Mouse (Mus musculus) limb, embryonic 12.5 days (tissue): ENCODE measurements around the gene Pam16. TPM values are rescaled to one million over a fixed set of nuclear protein-coding genes. Genes with fewer than 3 reads are reported as not detected.

ENCODE experiments used
- ATAC-seq: fragments of 200-750 bp; cut with Nextera tagmentation; 2 replicates; pipeline ENCODE4 v1.8.0; 2017; ENCODE audit warnings: low read depth, moderate TSS enrichment; ENCODE audit not compliant: insufficient number of reproducible peaks, insufficient read depth, low FRiP score, low TSS enrichment
- H3K27ac ChIP-seq: fragments of 300-500 bp; sonication (generic); 2 replicates; pipeline ENCODE4 v1.5.1; 2016; ENCODE audit warnings: mild to moderate bottlenecking, moderate library complexity
- H3K27me3 ChIP-seq: fragments of 300-500 bp; sonication (generic); 2 replicates; pipeline ENCODE4 v1.6.1; 2016; ENCODE audit warnings: mild to moderate bottlenecking, moderate library complexity
- H3K36me3 ChIP-seq: fragments of 300-500 bp; sonication (generic); 2 replicates; pipeline ENCODE4 v1.6.1; 2016; ENCODE audit warnings: mild to moderate bottlenecking, moderate library complexity
- H3K4me1 ChIP-seq: fragments of 300-500 bp; sonication (generic); replicated peaks from 2 replicates; pipeline ENCODE4 v1.6.1; 2016
- H3K4me2 ChIP-seq: fragments of 300-500 bp; sonication (generic); 2 replicates; pipeline ENCODE4 v1.6.1; 2016; ENCODE audit warnings: mild to moderate bottlenecking, moderate library complexity
- H3K4me3 ChIP-seq: fragments of 300-500 bp; sonication (generic); replicated peaks from 2 replicates; pipeline ENCODE4 v1.5.1; 2016; ENCODE audit warnings: mild to moderate bottlenecking
- H3K9ac ChIP-seq: fragments of 300-500 bp; sonication (generic); replicated peaks from 2 replicates; pipeline ENCODE4 v1.6.1; 2016; ENCODE audit warnings: mild to moderate bottlenecking, moderate library complexity
- H3K9me3 ChIP-seq: fragments of 300-500 bp; sonication (generic); 2 replicates; pipeline ENCODE4 v1.6.1; 2016; ENCODE audit warnings: mild to moderate bottlenecking, moderate library complexity
- WGBS: fragments of 180-500 bp; shearing (Covaris S2); methylation state at CpG from one replicate; pipeline ENCODE4 v1.1.7; 2016; 5-methylcytosine and 5-hydroxymethylcytosine counted together
- polyA plus RNA-seq: library from polyadenylated mRNA; unstranded; fragments of >200 nt; fragmentation: Nextera tagmentation; extraction: Ambion mirVana; gene quantifications from 2 replicates; pipeline ENCODE4 v1.2.1, GENCODE M21; 2016

Gene Pam16
- polyA plus RNA-seq, 1 experiment from 2014 or later = 111 TPM

DNA sequence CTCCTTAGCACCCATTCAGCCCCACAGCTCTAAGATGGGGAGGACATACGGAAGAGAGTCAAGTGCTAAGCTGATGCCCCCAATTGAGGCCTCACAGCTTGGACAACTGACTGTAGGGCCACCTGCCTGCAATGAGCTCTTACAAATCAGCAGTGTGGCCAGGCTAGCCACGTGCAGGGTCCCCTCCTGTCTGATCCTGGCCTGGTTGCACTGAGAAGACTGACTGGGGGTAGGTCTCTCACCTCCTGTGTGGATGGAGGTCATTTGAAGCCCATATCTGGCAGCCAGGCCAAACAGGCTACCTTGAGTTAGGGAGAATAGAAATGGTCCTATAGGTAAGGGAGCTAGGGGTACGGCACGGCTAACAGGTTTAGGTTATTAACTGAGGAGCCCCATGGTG lies 21.1 kb upstream of the Pam16 start:
- H3K4me2 ChIP-seq = no peak overlapping the region
- peaks cover 77% of the 10 kb centered on the region for H3K36me3 ChIP-seq
- H3K4me1 ChIP-seq = peaks cover 99% of the 10 kb centered on the region
- H3K9ac ChIP-seq = no peak overlapping the region
- H3K9me3 ChIP-seq = no peaks in the 10 kb centered on the region
- ATAC-seq = no peak
- H3K4me3 ChIP-seq = no peak overlapping the region
- peak overlapping the region; percentile 74; the same call in 1 of the 2 replicates for H3K27ac ChIP-seq
- H3K27me3 ChIP-seq = no peaks in the 10 kb centered on the region
- 79% methylated on average over 4 of the region's 4 CpGs for WGBS

DNA sequence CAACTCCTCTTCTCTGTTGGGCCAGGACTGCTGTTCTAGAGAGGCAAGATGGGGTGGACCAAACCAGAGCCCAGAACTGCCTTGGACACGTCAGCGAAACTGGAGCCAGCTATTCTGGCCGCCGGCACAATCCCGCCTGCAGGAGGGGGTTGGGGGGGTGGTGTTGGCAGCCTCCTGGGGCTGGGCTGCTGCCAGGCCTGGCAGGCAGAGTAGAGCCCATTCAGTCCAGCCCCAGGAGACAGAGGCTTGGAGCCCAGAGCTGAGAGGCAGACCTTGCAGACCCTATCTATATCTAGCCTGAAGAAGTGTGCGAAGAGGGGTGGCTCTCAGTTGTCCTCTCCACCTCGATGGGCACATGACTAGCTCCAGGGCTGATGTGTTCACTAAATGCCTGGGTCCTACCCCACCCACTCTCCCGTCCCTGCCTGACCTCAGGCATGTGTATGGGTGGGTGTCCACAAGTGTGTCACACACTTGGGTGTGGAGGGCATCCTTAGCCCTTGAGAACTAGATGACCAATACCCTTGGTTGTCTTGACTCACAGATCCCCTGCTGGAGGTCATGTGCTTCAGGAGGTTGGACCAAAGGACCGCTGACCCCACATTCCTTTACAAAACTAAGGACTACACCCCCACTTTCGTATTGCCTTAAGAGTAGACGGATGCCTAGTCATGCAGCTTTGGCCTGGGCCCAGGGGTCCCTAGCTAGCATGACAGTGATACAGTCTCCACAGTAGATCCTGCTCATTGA lies 19.1 kb upstream of the Pam16 start:
- Histone ChIP-seq H3K4me3 (peak overlapping the region; percentile 2; the same call in 1 of the 2 replicates), H3K9ac (0 out of 2 replicates have a peak overlapping the region, but pooled peaks have one; percentile 8), H3K4me2 (peak overlapping the region; percentile 88), H3K9me3 (no peaks in the 10 kb centered on the region), H3K27me3 (no peaks in the 10 kb centered on the region), H3K36me3 (peaks cover 57% of the 10 kb centered on the region), H3K27ac (peak overlapping the region; percentile 89), H3K4me1 (peaks cover 84% of the 10 kb centered on the region)
- no peak for ATAC-seq
- 68% methylated on average over 11 of the region's 11 CpGs for WGBS

DNA sequence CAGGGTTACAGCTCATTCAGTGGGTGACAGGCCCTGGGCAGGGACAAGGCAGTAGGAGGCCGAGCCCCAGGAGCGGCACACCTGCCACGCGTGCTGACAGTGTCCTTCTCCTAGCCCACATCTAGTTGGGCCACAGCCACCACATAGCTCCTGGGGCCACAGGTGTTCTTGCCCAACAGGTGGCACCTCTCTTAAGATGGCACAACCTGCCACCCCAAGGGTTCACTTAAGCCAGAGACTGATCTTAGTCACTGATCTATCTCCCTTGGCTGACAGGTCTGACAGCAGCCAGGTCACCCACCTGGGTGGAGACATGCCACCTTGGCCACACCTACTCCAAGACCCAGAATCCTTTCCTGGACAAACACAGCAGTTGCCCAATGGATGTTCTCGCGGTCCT lies 18.1 kb upstream of the Pam16 start:
- Histone ChIP-seq H3K36me3 (peaks cover 48% of the 10 kb centered on the region), H3K4me1 (peaks cover 76% of the 10 kb centered on the region), H3K27me3 (no peaks in the 10 kb centered on the region), H3K27ac (peak overlapping the region; percentile 89), H3K4me3 (peak overlapping the region; percentile 64), H3K9me3 (no peaks in the 10 kb centered on the region), H3K4me2 (peak overlapping the region; percentile 88), H3K9ac (no peak overlapping the region)
- ATAC-seq = no peak
- WGBS = 87% methylated on average over 6 of the region's 6 CpGs

DNA sequence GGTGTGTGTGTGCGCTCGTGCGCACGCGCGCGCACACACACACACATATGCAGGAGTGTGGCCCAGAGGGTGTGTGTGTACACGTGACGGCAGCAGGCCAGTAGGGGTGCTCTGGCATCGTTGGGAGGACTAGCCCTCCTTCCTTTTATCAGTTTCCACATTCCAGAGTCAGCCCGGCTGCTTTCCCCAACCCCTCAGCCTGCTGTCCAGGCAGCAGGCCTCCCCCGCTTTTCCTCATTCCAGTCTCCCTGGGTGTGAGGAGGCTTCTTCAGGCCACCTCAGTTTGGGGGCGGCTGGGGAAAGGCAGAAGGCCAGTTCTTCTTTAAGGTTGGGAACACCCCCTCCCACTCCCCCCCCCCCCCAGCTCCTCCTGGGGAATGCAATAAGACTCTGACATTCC lies 17.4 kb upstream of the Pam16 start:
- H3K4me2 ChIP-seq = peak overlapping the region; percentile 88
- H3K27ac ChIP-seq = peak overlapping the region; percentile 89
- ATAC-seq = 0 out of 2 replicates have a peak, but pooled peaks have one; percentile 12
- H3K4me1 ChIP-seq = peaks cover 68% of the 10 kb centered on the region
- no peaks in the 10 kb centered on the region for H3K27me3 ChIP-seq
- peaks cover 41% of the 10 kb centered on the region for H3K36me3 ChIP-seq
- WGBS = 29% methylated on average over 13 of the region's 13 CpGs
- peak overlapping the region; percentile 64 for H3K4me3 ChIP-seq
- peak overlapping the region; percentile 75 for H3K9ac ChIP-seq
- no peaks in the 10 kb centered on the region for H3K9me3 ChIP-seq

DNA sequence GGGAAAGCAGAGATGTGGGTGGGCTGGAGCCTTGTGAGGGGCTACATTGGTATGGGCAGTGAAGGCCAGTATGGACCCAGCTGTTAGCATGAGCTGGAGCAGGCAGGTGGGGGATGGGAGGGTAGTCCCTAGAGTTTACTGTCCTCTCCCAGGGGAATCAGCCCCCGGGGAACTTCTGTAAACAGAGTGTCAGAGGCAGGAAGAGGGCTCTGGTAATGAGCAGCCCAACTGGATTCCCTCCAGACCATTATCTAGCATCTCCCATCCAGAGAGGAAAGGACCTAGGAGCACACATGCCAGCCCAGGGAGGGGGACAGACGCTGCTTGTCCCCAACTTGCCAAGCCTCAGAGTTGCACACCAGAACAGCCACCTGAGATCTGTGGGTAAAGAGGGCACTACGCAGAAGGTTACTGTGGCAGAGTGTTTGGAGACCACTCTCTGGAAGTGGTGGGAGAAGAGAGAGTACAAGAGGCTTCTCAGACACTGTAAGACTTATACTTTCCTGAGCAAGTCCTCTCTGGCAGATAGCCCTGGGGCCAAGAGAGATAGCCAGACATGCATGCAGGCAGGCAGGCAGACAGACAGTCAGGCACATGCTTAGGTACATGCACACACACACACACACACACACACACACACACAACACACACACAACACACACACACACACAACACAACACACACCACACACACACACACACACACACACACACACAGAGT lies 16.5 kb upstream of the Pam16 start:
- ATAC-seq = no peak
- Histone ChIP-seq H3K4me1 (peaks cover 59% of the 10 kb centered on the region), H3K4me2 (peak overlapping the region; percentile 88), H3K27ac (peak overlapping the region; percentile 89), H3K4me3 (peak overlapping the region; percentile 64), H3K36me3 (peaks cover 32% of the 10 kb centered on the region), H3K9me3 (no peaks in the 10 kb centered on the region), H3K27me3 (no peaks in the 10 kb centered on the region), H3K9ac (peak overlapping the region; percentile 75)
- WGBS = 26% methylated on average over 3 of the region's 3 CpGs

DNA sequence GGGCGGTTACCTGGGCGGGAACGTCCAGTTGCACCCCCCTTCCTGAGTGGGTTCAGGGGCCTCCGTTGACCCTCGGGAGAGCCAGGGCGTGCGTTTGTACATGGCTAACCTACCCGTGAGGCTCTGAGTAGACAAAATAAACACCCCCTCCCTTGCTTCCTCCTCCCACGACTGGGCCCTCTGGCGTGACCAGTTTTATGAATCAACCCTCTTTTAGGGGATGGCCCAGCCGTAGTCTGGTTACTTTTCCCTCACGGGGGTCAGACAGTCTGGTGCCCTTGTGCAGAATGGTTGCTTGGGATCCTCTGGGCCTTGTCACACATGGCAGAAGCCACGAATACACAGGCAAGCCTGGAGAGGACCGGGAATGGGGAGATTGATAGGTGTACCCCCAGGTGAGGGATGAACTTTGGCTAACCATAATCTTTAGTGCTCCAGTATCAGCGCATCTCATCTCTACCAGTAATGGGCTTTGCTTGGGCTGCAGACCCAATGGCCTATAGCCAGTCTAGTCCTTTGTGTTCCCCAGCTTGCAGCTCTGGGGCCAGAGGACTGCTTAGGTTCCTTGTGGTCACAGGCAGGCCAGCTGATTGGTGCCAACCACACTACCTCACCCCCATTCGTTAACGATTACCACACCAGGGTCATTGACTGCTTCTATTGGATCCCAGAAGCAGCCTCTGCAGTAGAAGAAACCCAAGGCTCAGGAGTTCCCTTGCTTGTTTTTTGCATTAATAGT lies 15.6 kb upstream of the Pam16 start:
- peak overlapping the region; percentile 75 for H3K9ac ChIP-seq
- H3K27me3 ChIP-seq = no peaks in the 10 kb centered on the region
- H3K27ac ChIP-seq = peak overlapping the region; percentile 89
- H3K4me1 ChIP-seq = peaks cover 54% of the 10 kb centered on the region
- 0 out of 2 replicates have a peak, but pooled peaks have one; percentile 9 for ATAC-seq
- peak overlapping the region; percentile 64 for H3K4me3 ChIP-seq
- 5% methylated on average over 17 of the region's 17 CpGs for WGBS
- no peaks in the 10 kb centered on the region for H3K9me3 ChIP-seq
- peak overlapping the region; percentile 88 for H3K4me2 ChIP-seq
- H3K36me3 ChIP-seq = peaks cover 26% of the 10 kb centered on the region

DNA sequence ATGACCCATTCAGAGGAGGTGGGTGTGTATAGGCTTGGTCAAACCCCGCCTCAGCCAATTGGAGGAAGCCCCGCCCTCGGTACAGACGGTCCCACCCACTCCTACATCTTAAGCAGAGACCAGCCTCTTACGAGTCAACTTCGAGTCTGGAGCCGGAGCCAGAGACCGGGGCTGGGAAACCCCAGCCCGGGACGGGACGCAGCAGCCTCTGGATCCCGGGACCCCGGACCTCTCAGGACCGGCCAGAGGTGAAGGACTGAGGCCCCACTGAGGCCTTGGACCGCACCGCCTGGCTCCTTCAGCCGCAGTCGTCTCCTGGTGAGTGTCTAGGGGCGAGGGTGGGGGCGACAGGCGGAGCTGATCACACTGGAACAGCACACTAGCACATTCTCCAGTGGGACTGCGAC lies 15.0 kb upstream of the Pam16 start, which contains the start of the genes Vasn and Dnaja3:
Vasn (plus strand) TSS at position 111 of the 407 bp plus-strand sequence.
Dnaja3 (plus strand) TSS at position 159 of the 407 bp plus-strand sequence.
- Histone ChIP-seq H3K4me2 (peak within 1 kb of the TSS; percentile 88), H3K27me3 (no peaks in the 10 kb centered on the region), H3K4me3 (peak within 1 kb of the TSS; percentile 64), H3K4me1 (peaks cover 49% of the 10 kb centered on the region), H3K9ac (peak within 1 kb of the TSS; percentile 75), H3K27ac (peak within 1 kb of the TSS; percentile 89), H3K9me3 (no peaks in the 10 kb centered on the region), H3K36me3 (peaks cover 22% of the 10 kb centered on the region)
- 1% methylated on average over 21 of the region's 22 CpGs for WGBS
- ATAC-seq = peak; percentile 96

DNA sequence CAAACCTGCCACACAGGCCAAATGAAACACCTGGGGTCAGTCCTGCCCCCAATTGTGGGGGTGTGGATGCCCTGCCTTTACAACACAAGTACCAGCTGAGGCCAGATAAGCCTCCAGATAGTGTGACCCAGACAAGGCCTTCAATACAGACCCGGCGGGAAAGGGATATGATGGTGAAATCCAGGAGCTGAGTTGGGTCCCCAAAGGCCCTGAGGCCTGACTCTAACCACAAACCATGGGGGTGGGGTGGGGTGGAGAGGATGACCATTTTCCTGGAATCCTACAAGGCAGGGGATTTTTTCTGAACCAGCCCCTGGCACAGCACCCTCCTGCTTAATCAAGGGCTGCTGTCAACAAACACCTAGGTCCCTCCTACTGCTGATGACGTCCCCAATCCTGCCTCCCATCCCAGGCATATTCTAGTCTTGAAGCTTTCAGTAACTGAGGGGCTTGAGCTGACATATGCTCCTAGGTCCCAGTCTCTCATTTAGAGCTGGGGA lies 14.2 kb upstream of the Pam16 start:
- Histone ChIP-seq H3K36me3 (peaks cover 21% of the 10 kb centered on the region), H3K4me2 (no peak overlapping the region), H3K4me3 (no peak overlapping the region), H3K4me1 (peaks cover 40% of the 10 kb centered on the region), H3K9ac (no peak overlapping the region), H3K27me3 (no peaks in the 10 kb centered on the region), H3K9me3 (no peaks in the 10 kb centered on the region), H3K27ac (no peak overlapping the region)
- 88% methylated on average over 3 of the region's 3 CpGs for WGBS
- no peak for ATAC-seq

DNA sequence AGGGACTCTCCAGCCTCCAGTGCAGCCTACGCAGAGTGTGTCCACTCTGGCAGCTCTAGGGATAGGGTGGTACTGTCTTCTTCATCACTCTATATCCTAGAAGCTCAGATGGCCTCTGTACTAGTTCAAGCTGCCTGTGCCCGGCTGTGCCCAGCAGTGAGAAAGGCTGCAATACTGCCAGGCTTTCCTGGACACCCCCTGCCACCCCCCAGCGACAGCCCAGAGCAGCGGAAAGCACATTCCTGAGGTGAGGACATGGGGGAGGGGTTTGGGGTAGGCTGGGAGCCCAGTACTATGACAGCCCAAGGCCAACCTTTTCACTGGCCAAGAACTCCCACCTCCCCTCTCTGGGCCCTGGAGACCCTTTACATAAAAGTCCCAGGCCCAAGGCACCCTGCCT lies 11.0 kb upstream of the Pam16 start:
- no peak overlapping the region for H3K27ac ChIP-seq
- H3K4me1 ChIP-seq = peaks cover 8% of the 10 kb centered on the region
- no peaks in the 10 kb centered on the region for H3K9me3 ChIP-seq
- H3K4me3 ChIP-seq = no peak overlapping the region
- H3K27me3 ChIP-seq = no peaks in the 10 kb centered on the region
- WGBS = 63% methylated on average over 4 of the region's 4 CpGs
- 0 out of 2 replicates have a peak overlapping the region, but pooled peaks have one; percentile 14 for H3K9ac ChIP-seq
- peaks cover 25% of the 10 kb centered on the region for H3K36me3 ChIP-seq
- no peak overlapping the region for H3K4me2 ChIP-seq
- no peak for ATAC-seq

DNA sequence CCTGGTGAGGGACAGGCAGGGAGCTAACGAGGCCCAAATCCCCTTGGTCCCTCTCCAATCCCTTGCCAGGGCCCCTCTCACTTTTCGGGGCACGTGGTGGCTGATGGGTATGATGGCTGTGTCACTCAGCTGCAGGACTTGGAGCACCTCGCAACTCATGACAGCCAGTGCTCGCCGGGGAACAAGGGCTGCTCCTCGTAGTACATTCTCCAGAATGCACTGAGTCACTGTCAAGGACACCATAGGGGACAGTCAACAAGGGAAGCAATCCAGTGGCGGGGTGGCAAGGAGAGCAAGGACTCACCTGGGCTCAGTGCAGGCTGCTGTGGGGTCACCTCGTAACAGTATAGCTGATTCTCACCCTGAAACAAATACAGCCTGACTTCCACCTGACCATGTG lies 9.9 kb upstream of the Pam16 start:
- WGBS = 81% methylated on average over 9 of the region's 9 CpGs

More for the DNA sequence above, 9.9 kb upstream of the Pam16 start:
- no peak for ATAC-seq
- no peaks in the 10 kb centered on the region for H3K9me3 ChIP-seq
- H3K4me2 ChIP-seq = no peak overlapping the region
- H3K4me3 ChIP-seq = no peak overlapping the region
- H3K27ac ChIP-seq = no peak overlapping the region
- peaks cover 8% of the 10 kb centered on the region; the same call in 1 of the 2 replicates for H3K4me1 ChIP-seq
- H3K9ac ChIP-seq = no peak overlapping the region
- H3K27me3 ChIP-seq = no peaks in the 10 kb centered on the region
- peaks cover 28% of the 10 kb centered on the region for H3K36me3 ChIP-seq
